Mouse (Mus musculus) lung, embryonic 16.5 days (tissue): ENCODE results near the gene Fbxw10. TPM values are rescaled to one million over a fixed set of nuclear protein-coding genes. Genes with fewer than 3 reads are reported as not detected.

Experiments used
- ATAC-seq: fragments of 200-750 bp; cut with Nextera tagmentation; 2 replicates; pipeline ENCODE4 v1.8.0; 2017; ENCODE audit warnings: low read depth, mild to moderate bottlenecking, moderate library complexity
- H3K27ac ChIP-seq: fragments of 300-500 bp; sonication (generic); 2 replicates; pipeline ENCODE4 v1.5.1; 2014; ENCODE audit warnings: mild to moderate bottlenecking, control low read depth, low read length
- H3K27me3 ChIP-seq: fragments of 300-500 bp; sonication (generic); 2 replicates; pipeline ENCODE4 v1.6.1; 2014; ENCODE audit warnings: low read depth, low read length, mixed read lengths; ENCODE audit not compliant: control insufficient read depth, insufficient read depth
- H3K36me3 ChIP-seq: fragments of 300-500 bp; sonication (generic); 2 replicates; pipeline ENCODE4 v1.6.1; 2014; ENCODE audit warnings: low read length; ENCODE audit not compliant: control insufficient read depth, insufficient read depth
- H3K4me1 ChIP-seq: fragments of 300-500 bp; sonication (generic); replicated peaks from 2 replicates; pipeline ENCODE4 v1.6.1; 2014; ENCODE audit warnings: low read length, mixed read lengths; ENCODE audit not compliant: control insufficient read depth, insufficient read depth
- H3K4me2 ChIP-seq: fragments of 300-500 bp; sonication (generic); 2 replicates; pipeline ENCODE4 v1.6.1; 2014; ENCODE audit warnings: low read depth, low read length, control low read depth
- H3K4me3 ChIP-seq: fragments of 300-500 bp; sonication (generic); 2 replicates; pipeline ENCODE4 v1.5.1; 2014; ENCODE audit warnings: mild to moderate bottlenecking, low read length, control low read depth
- H3K9ac ChIP-seq: fragments of 300-500 bp; sonication (generic); 2 replicates; pipeline ENCODE4 v1.6.1; 2014; ENCODE audit warnings: low read length, control low read depth
- H3K9me3 ChIP-seq: fragments of 300-500 bp; sonication (generic); 2 replicates; pipeline ENCODE4 v1.6.1; 2016; ENCODE audit warnings: low read length; ENCODE audit not compliant: control insufficient read depth
- WGBS: fragments of 180-500 bp; shearing (Covaris S2); extraction: QIAGEN DNeasy Blood & Tissue Kit; methylation state at CpG from one replicate; pipeline ENCODE4 v1.1.7; 2014; 5-methylcytosine and 5-hydroxymethylcytosine counted together
- polyA plus RNA-seq: library from polyadenylated mRNA; unstranded; fragments of >200 nt; fragmentation: Nextera tagmentation; extraction: Ambion mirVana; gene quantifications from 2 replicates; pipeline ENCODE4 v1.2.1, GENCODE M21; 2015

The Fbxw10 gene
- 0.40 and 0.92 TPM in 2 replicates for polyA plus RNA-seq

DNA sequence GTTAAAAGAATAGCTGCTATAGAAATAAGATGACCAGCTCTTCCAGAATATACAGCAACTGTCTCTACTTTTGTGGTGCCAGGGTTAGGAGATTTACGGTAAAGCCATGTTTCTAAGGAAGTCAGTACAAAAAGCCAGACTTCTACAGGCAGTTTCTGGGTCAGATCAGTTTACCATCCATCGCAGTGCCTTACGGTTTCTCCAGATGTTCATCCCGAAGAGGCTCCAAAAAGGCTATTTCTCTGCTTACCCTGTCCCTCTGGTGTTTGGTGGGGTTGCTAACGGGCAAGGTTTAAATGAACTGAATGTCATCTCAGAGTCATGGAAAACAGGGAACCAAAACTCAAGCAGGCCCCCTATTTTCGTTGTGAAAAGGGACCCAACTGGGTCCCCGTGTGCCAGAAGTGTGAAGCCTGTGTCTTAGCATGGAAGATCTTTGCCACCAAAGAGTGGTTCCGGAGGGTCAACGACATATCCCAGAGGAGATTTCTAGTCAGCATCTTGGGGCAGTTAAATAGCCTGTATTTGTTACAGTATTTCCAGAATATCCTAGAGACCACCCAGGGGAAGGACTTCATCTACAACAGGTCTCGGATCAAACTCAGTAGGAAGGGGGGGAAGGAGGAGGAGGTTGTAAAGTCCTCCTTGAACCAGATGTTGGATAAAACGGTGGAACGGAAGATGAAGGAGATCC is at the start of gene Fbxw10:
Gene Fbxw10, plus strand, starts transcription at position 109 of the 694 bp plus-strand sequence.
- peak within 1 kb of the TSS; percentile 53 for H3K9ac ChIP-seq
- 26% methylated on average over 12 of the region's 12 CpGs for WGBS
- peak within 1 kb of the TSS; percentile 44 for H3K4me2 ChIP-seq
- peak within 1 kb of the TSS; percentile 56; the same call in 1 of the 2 replicates for H3K27ac ChIP-seq
- peak within 1 kb of the TSS; percentile 23 for H3K4me3 ChIP-seq
- H3K36me3 ChIP-seq: no peaks in the 10 kb centered on the region
- H3K9me3 ChIP-seq: no peaks in the 10 kb centered on the region
- peaks cover 4% of the 10 kb centered on the region; the same call in 1 of the 2 replicates for H3K4me1 ChIP-seq
- H3K27me3 ChIP-seq: no peaks in the 10 kb centered on the region
- no peak for ATAC-seq

DNA sequence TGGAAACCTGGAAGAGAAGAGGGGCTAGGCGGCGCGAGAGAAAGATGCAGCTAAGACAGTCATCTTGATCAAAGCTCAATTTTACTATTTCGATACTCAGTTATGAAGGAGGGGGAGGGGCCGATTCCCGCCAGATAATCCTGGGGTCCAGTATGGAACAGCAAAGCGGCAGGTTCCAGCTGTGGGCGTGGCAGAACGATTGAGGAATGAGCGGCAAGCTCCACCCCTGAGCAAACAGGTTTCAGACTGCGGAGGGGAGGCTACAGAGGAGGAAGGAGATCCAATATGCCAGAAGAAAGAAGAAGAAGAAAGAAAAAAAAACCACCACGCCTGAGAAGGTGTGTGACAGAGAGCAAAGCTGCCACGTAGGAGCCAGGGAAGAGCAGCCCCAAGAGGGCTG is 42.8 kb upstream of the Fbxw10 start:
- Histone ChIP-seq H3K4me3 (no peak overlapping the region), H3K9me3 (no peaks in the 10 kb centered on the region), H3K27me3 (no peaks in the 10 kb centered on the region), H3K27ac (no peak overlapping the region), H3K4me1 (no peaks in the 10 kb centered on the region), H3K36me3 (no peaks in the 10 kb centered on the region), H3K9ac (no peak overlapping the region), H3K4me2 (no peak overlapping the region; the same call in 1 of the 2 replicates)
- ATAC-seq: no peak
- whole genome bisulfite sequencing: 33% methylated on average over 13 of the region's 13 CpGs

DNA sequence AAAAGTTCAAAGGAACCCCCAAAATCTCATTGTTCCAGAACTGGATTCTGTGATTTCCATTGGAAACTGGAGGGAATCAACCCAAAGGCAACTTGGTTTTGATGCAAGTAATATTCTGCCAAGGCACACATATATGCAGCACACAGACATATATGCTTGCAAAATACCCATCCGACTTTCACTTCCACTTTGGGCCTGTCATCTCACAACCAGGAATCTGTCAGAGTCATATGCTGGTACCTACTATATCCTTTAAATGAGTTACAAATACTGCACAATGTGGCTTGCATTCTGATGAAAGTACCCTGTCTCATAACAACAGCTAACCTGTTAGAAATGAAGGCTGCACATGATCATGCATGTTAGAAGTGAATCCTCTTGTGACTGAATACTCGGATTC is 38.9 kb upstream of the Fbxw10 start:
- Histone ChIP-seq H3K36me3 (no peaks in the 10 kb centered on the region), H3K27ac (no peak overlapping the region), H3K4me1 (no peaks in the 10 kb centered on the region; the same call in 1 of the 2 replicates), H3K27me3 (no peaks in the 10 kb centered on the region), H3K4me2 (no peak overlapping the region), H3K4me3 (no peak overlapping the region), H3K9ac (no peak overlapping the region), H3K9me3 (no peaks in the 10 kb centered on the region)
- 83% methylated on average over 2 of the region's 2 CpGs for WGBS
- ATAC-seq: no peak

DNA sequence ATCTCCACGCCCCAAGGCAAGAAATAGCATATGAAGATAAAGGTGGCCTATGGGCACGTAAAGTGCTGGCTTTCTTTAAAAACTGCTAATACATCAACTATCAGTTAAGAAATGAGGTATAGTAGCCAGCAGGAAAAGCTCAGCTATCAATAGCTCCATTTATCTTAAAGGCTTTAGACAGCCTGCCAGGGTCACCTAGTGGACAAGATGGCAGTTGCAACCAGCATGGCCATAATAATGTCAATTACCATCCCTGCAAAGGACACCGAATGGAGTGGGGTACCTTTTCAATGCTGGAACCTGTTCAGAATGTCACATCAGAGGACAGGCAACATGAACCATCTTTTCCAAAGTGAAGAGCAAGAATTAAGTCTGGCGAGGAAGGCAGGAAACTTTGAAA is 37.7 kb upstream of the Fbxw10 start:
- H3K36me3 ChIP-seq: no peaks in the 10 kb centered on the region
- H3K4me3 ChIP-seq: no peak overlapping the region
- WGBS: 63% methylated on average over 4 of the region's 4 CpGs
- no peaks in the 10 kb centered on the region for H3K9me3 ChIP-seq
- no peak overlapping the region for H3K9ac ChIP-seq
- ATAC-seq: no peak
- H3K27ac ChIP-seq: no peak overlapping the region
- H3K4me1 ChIP-seq: peaks cover 6% of the 10 kb centered on the region; the same call in 1 of the 2 replicates
- no peak overlapping the region for H3K4me2 ChIP-seq
- no peaks in the 10 kb centered on the region for H3K27me3 ChIP-seq

DNA sequence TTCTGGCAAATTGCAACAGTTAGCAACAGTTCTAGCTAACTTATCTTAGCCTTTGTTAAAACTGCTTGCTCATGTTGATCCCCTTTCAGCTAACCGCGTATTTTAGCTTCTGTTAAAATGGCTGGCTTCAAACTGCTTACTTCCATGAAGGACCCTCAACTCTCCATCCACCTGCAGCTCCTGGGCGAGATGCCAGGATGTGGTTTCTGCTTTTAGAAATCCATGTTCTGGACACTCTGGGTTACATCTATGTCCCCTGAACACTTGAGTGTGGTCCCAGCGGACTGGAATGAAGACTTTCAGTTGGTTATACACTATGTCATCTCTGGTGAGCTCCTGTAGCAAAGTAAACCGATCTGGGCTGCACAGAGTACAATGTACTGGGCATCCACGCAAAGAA is 34.6 kb upstream of the Fbxw10 start:
- Histone ChIP-seq H3K9me3 (no peaks in the 10 kb centered on the region), H3K4me2 (no peak overlapping the region), H3K27me3 (no peaks in the 10 kb centered on the region), H3K27ac (no peak overlapping the region), H3K4me3 (no peak overlapping the region), H3K36me3 (no peaks in the 10 kb centered on the region), H3K4me1 (peaks cover 13% of the 10 kb centered on the region), H3K9ac (no peak overlapping the region)
- WGBS: 65% methylated on average over 6 of the region's 6 CpGs
- ATAC-seq: no peak

DNA sequence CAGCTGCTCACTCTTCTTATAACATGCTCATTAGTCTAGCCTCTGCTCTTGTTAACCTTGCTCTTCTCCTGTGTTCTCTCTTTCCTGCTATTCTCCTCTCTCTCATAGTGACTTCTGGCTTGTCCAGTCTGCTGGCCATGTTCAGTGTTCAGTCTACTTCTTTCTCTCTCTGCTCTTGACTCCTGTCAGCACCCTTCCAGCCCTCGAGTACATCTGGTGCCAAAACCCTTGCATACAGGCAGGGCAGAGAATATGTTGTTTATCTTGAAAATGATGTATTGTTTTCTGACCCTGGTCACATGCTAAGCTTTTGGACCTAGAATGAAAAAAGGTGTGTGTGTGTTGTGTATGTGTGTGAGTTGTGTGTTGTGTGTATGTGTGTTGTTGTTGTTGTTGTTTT is 33.4 kb upstream of the Fbxw10 start:
- no peaks in the 10 kb centered on the region for H3K36me3 ChIP-seq
- H3K27ac ChIP-seq: peak overlapping the region; percentile 76
- no peaks in the 10 kb centered on the region for H3K27me3 ChIP-seq
- 12% methylated on average over 1 of the region's 1 CpGs for WGBS
- H3K9me3 ChIP-seq: no peaks in the 10 kb centered on the region
- no peak overlapping the region for H3K4me3 ChIP-seq
- no peak overlapping the region for H3K4me2 ChIP-seq
- H3K4me1 ChIP-seq: peaks cover 13% of the 10 kb centered on the region
- no peak overlapping the region for H3K9ac ChIP-seq
- ATAC-seq: no peak

DNA sequence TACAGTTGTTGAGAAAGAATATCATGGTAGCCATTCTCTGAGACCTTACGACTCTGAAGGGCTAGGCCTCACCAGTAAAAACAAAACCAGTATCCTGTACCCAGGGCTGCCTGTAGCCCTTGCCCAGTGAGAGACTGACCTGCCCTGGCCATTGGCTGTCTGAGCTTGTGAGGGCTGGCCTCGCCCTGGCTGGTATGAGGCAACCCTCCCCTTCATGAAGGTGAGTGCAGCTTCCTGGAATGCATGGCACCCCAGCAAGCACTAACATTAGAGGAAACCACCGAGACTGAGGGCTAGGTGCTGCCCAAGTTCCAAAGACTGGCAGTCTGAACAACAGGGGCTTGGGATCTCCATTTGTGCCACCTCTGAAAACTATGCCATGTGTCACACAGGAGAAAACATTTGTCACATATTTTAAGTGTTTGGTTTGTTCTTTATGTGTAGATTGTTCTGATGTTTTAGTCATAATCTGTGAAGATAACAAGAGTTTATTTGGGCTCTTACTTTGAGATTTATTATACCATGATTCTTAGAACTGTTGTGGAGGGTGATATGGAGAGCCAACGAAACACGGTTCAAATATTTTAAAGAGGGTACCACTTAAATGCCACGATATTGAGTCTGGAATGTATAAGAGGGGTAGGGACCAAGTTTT is 32.8 kb upstream of the Fbxw10 start:
- Histone ChIP-seq H3K4me1 (peaks cover 13% of the 10 kb centered on the region), H3K36me3 (no peaks in the 10 kb centered on the region), H3K27me3 (no peaks in the 10 kb centered on the region), H3K4me2 (no peak overlapping the region), H3K9me3 (no peaks in the 10 kb centered on the region), H3K9ac (no peak overlapping the region), H3K4me3 (no peak overlapping the region), H3K27ac (peak overlapping the region; percentile 76)
- ATAC-seq: peak; percentile 93
- 42% methylated on average over 6 of the region's 6 CpGs for WGBS

DNA sequence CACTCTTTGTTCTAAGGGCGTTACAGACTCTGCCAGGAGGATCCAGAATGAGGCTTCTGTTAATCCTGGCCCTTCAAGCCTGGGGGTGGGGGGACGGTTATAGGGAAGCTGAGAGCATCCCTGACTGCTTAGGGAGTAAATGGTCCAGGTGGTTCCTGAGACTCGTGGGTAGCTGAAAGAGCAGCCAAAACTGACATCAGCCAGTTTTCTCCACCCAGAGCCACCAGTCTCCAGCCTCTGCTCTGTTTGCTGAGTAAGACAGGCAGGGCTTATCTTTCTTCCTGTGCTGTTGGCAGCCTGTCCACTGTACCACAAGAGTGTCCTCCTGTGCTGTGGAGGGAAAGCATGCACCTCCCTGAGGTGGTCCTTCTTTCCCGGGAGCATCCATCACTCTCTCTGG is 32.2 kb upstream of the Fbxw10 start:
- Histone ChIP-seq H3K27ac (peak overlapping the region; percentile 76), H3K9ac (no peak overlapping the region), H3K27me3 (no peaks in the 10 kb centered on the region), H3K36me3 (no peaks in the 10 kb centered on the region), H3K4me1 (peaks cover 13% of the 10 kb centered on the region), H3K4me3 (no peak overlapping the region), H3K9me3 (no peaks in the 10 kb centered on the region), H3K4me2 (no peak overlapping the region)
- ATAC-seq: peak; percentile 55; the same call in 1 of the 2 replicates
- 29% methylated on average over 4 of the region's 4 CpGs for WGBS

DNA sequence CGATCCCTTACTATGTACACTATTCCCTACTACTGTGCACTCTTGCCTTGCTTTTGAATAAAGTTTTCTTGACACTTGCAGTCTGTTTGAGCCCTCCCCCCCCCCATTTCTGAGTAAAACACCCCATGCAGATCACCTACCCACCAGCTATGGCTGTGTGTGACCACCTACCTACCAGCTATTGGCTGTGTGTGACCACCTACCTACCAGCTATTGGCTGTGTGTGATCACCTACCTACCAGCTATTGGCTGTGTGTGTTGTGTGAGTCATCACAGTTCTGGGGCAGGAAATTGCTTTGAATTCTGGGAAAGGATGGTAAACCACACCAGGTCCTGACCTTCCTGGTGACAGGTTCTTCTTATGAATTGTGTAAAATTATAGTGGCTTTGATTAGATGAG is 31.4 kb upstream of the Fbxw10 start:
- Histone ChIP-seq H3K4me1 (peaks cover 13% of the 10 kb centered on the region), H3K27me3 (no peaks in the 10 kb centered on the region), H3K9ac (no peak overlapping the region), H3K36me3 (no peaks in the 10 kb centered on the region), H3K4me3 (no peak overlapping the region), H3K9me3 (no peaks in the 10 kb centered on the region), H3K27ac (no peak overlapping the region), H3K4me2 (no peak overlapping the region)
- no peak for ATAC-seq
- WGBS: 78% methylated on average over 1 of the region's 1 CpGs
